Mouse (Mus musculus): ENCODE measurements at regions not wholly inside any gene's neighbourhood (a gene's known extent, or its start where the extent isn't known, plus 50 kb on each side); places are given as distances from the start of the nearest gene placed in this dataset.

DNA sequence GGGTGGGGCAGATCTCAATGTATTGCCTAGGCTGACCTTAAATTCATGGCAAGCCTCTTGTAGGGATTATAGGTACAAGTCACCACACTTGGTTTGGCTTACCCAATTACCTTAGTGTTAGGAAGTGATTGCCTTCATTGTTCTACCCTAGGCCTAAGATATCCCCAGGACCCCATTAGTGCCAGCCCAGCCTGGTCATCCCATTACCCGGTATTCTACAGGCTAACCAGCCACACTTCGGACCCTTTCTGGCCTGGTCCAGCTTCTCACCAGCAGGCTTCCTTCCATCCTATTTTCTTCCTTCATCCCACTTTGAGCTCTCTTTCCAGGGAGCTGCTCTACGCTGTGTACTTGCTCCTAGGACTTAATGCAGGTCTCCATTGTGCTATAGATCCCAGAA is 59.5 kb downstream of the Tex35 start:
- no peak for ATAC-seq

DNA sequence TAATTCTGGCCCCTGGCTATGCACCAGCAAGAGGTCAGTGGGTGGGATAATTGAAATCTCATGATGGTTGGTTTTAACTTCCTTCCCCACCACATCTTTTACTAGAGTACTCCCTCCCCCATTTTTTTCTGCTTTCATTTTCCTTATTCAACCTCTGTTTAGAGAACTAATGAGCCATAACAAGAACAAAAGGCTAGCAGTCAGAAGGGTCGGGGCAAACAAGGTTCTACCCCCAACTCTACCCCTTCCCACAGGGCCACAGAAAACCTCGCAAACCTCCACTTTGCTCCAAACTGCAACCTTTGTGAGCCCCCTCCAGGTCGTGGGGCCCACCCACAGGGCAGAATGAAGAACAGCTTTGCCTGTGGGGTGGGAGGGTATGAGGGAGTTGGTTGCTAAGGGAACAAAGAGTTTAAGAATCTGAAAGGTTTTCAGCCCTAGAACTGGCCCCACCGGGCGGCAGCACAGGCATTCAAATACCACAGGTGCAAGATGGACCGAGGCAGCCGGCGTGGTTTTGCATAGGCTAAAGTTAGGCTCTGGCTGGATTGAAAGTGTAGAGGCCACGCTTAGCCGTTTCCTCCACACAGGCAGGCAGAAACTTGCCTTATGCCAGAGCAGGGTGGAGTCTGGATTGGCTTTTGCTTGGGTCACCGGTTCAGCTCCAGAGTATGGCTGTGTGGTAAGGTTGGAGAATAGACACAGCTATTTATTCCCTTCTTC is 60.1 kb downstream of the Tex35 start:
- 9% methylated on average over 11 of the region's 11 CpGs for WGBS
- H3K27ac ChIP-seq (ENCODE audit: low read length): no peak overlapping the region

More for the DNA sequence above, 59.5 kb downstream of the Tex35 start:
- WGBS: 68% methylated on average over 3 of the region's 3 CpGs
- Histone ChIP-seq H3K4me3 (replicated peaks; ENCODE audit: low read length) (no peak overlapping the region), H3K4me1 (replicated peaks; ENCODE audit: control insufficient read depth, insufficient read depth, low read length) (peaks cover 14% of the 10 kb centered on the region), H3K27ac (ENCODE audit: low read length) (no peak overlapping the region), H3K4me2 (ENCODE audit: low read length) (no peak overlapping the region), H3K27me3 (replicated peaks; ENCODE audit: control insufficient read depth, insufficient read depth, low read length) (no peaks in the 10 kb centered on the region), H3K36me3 (ENCODE audit: control insufficient read depth, insufficient read depth) (no peaks in the 10 kb centered on the region), H3K9me3 (ENCODE audit: control insufficient read depth, low read length) (no peaks in the 10 kb centered on the region), H3K9ac (replicated peaks; ENCODE audit: low read depth, low read length) (no peak overlapping the region)

DNA sequence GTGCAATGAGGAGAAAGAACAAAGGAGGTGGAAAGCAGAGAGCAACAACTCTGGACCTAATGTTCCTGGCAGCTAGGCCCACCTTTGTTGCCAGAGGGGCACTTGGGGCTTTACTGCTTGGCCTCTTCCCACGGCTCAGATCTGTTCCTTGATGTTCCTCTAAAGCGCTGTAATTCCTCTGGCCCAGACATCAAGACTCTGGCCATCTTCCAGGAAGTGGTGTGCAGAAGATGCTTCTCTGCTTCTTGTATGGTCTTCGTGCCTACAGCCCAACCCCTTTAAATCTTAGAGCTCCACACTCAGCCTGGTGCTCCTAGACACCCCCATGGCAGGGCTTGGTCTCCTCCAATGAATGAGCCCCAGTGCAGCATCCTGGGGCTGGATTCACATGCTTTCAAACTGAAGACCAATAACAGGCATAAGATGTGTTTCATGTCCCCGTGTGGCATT is 60.7 kb downstream of the Tex35 start:
- no peaks in the 10 kb centered on the region for H3K27me3 ChIP-seq (replicated peaks; ENCODE audit: control insufficient read depth, insufficient read depth, low read length)
- no peaks in the 10 kb centered on the region for H3K9me3 ChIP-seq (ENCODE audit: control insufficient read depth, low read length)
- ATAC-seq: peak; percentile 21
- no peak overlapping the region for H3K27ac ChIP-seq (ENCODE audit: low read length)
- H3K9ac ChIP-seq (replicated peaks; ENCODE audit: low read depth, low read length): no peak overlapping the region
- no peak overlapping the region for H3K4me3 ChIP-seq (replicated peaks; ENCODE audit: low read length)
- H3K4me1 ChIP-seq (replicated peaks; ENCODE audit: control insufficient read depth, insufficient read depth, low read length): peaks cover 18% of the 10 kb centered on the region
- H3K36me3 ChIP-seq (ENCODE audit: control insufficient read depth, insufficient read depth): no peaks in the 10 kb centered on the region
- WGBS: 15% methylated on average over 4 of the region's 4 CpGs
- no peak overlapping the region for H3K4me2 ChIP-seq (ENCODE audit: low read length)

More for the DNA sequence above, 60.1 kb downstream of the Tex35 start:
- Histone ChIP-seq H3K27me3 (replicated peaks; ENCODE audit: control insufficient read depth, insufficient read depth, low read length) (no peaks in the 10 kb centered on the region), H3K4me2 (ENCODE audit: low read length) (no peak overlapping the region), H3K4me1 (replicated peaks; ENCODE audit: control insufficient read depth, insufficient read depth, low read length) (peaks cover 18% of the 10 kb centered on the region), H3K4me3 (replicated peaks; ENCODE audit: low read length) (no peak overlapping the region), H3K9me3 (ENCODE audit: control insufficient read depth, low read length) (no peaks in the 10 kb centered on the region), H3K36me3 (ENCODE audit: control insufficient read depth, insufficient read depth) (no peaks in the 10 kb centered on the region), H3K9ac (replicated peaks; ENCODE audit: low read depth, low read length) (no peak overlapping the region)
- ATAC-seq: peak; percentile 56

DNA sequence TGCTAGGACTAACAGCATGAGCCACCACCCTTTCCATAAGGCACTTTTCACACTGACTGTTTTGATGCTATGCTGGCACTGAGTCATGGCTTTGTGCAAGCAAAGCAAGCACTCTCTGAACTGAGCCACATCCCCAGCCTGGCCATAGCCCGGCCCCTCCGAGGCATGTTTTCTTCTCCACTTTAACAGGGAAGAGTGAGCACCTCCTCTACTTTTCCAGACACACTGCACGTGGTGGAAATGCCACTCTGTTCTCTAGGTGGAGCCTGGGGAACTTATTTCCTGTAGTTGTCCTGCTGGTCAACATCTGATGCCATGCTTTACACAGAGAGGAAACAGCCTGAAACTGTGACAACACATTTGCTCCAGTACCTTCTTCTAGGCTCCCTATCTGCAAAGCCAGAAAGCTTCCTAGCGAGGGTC is 61.7 kb downstream of the Tex35 start:
- H3K36me3 ChIP-seq (ENCODE audit: control insufficient read depth, insufficient read depth): no peaks in the 10 kb centered on the region
- H3K4me3 ChIP-seq (replicated peaks; ENCODE audit: low read length): no peak overlapping the region
- H3K9ac ChIP-seq (replicated peaks; ENCODE audit: low read depth, low read length): no peak overlapping the region
- no peak overlapping the region for H3K4me2 ChIP-seq (ENCODE audit: low read length)
- no peak overlapping the region for H3K27ac ChIP-seq (ENCODE audit: low read length)
- 84% methylated on average over 4 of the region's 4 CpGs for WGBS
- H3K9me3 ChIP-seq (ENCODE audit: control insufficient read depth, low read length): no peaks in the 10 kb centered on the region
- H3K27me3 ChIP-seq (replicated peaks; ENCODE audit: control insufficient read depth, insufficient read depth, low read length): no peaks in the 10 kb centered on the region
- peaks cover 18% of the 10 kb centered on the region for H3K4me1 ChIP-seq (replicated peaks; ENCODE audit: control insufficient read depth, insufficient read depth, low read length)
- no peak for ATAC-seq

GRCm38 (mm10) chr1:157039836-157040196 is 68.7 kb downstream of the Tex35 start:
- ATAC-seq: peak; percentile 70; the same call in 1 of the 2 replicates
- peak overlapping the region; percentile 85 for H3K27ac ChIP-seq (ENCODE audit: low read length)
- no peaks in the 10 kb centered on the region for H3K36me3 ChIP-seq (ENCODE audit: control insufficient read depth, insufficient read depth)
- H3K9ac ChIP-seq (replicated peaks; ENCODE audit: low read depth, low read length): no peak overlapping the region
- H3K4me1 ChIP-seq (replicated peaks; ENCODE audit: control insufficient read depth, insufficient read depth, low read length): peaks cover 46% of the 10 kb centered on the region
- H3K4me2 ChIP-seq (ENCODE audit: low read length): peak overlapping the region; percentile 6
- no peaks in the 10 kb centered on the region for H3K9me3 ChIP-seq (ENCODE audit: control insufficient read depth, low read length)
- no peak overlapping the region for H3K4me3 ChIP-seq (replicated peaks; ENCODE audit: low read length)
- no peaks in the 10 kb centered on the region for H3K27me3 ChIP-seq (replicated peaks; ENCODE audit: control insufficient read depth, insufficient read depth, low read length)
- WGBS: 1% methylated on average over 4 of the region's 4 CpGs

- Histone ChIP-seq H3K36me3 (ENCODE audit: control insufficient read depth, insufficient read depth) (no peaks in the 10 kb centered on the region), H3K4me1 (replicated peaks; ENCODE audit: control insufficient read depth, insufficient read depth, low read length) (peaks cover 46% of the 10 kb centered on the region), H3K27ac (ENCODE audit: low read length) (peak overlapping the region; percentile 85), H3K9ac (replicated peaks; ENCODE audit: low read depth, low read length) (0 out of 2 replicates have a peak overlapping the region, but pooled peaks have one; percentile 26), H3K4me2 (ENCODE audit: low read length) (peak overlapping the region; percentile 6), H3K9me3 (ENCODE audit: control insufficient read depth, low read length) (no peaks in the 10 kb centered on the region), H3K27me3 (replicated peaks; ENCODE audit: control insufficient read depth, insufficient read depth, low read length) (no peaks in the 10 kb centered on the region), H3K4me3 (replicated peaks; ENCODE audit: low read length) (no peak overlapping the region)
- 4% methylated on average over 14 of the region's 14 CpGs for WGBS
- peak; percentile 92 for ATAC-seq
These were observed 69.3 kb downstream of the Tex35 start for GRCm38 (mm10) chr1:157039016-157039835.

- H3K27me3 ChIP-seq (replicated peaks; ENCODE audit: control insufficient read depth, insufficient read depth, low read length): no peaks in the 10 kb centered on the region
- H3K9me3 ChIP-seq (ENCODE audit: control insufficient read depth, low read length): no peaks in the 10 kb centered on the region
- H3K4me1 ChIP-seq (replicated peaks; ENCODE audit: control insufficient read depth, insufficient read depth, low read length): peaks cover 42% of the 10 kb centered on the region
- ATAC-seq: no peak
- no peak overlapping the region for H3K9ac ChIP-seq (replicated peaks; ENCODE audit: low read depth, low read length)
- WGBS: 42% methylated on average over 14 of the region's 14 CpGs
- no peaks in the 10 kb centered on the region for H3K36me3 ChIP-seq (ENCODE audit: control insufficient read depth, insufficient read depth)
- peak overlapping the region; percentile 6 for H3K4me2 ChIP-seq (ENCODE audit: low read length)
- no peak overlapping the region for H3K4me3 ChIP-seq (replicated peaks; ENCODE audit: low read length)
- H3K27ac ChIP-seq (ENCODE audit: low read length): peak overlapping the region; percentile 85
These were observed 70.1 kb downstream of the Tex35 start for GRCm38 (mm10) chr1:157038111-157039008.

DNA sequence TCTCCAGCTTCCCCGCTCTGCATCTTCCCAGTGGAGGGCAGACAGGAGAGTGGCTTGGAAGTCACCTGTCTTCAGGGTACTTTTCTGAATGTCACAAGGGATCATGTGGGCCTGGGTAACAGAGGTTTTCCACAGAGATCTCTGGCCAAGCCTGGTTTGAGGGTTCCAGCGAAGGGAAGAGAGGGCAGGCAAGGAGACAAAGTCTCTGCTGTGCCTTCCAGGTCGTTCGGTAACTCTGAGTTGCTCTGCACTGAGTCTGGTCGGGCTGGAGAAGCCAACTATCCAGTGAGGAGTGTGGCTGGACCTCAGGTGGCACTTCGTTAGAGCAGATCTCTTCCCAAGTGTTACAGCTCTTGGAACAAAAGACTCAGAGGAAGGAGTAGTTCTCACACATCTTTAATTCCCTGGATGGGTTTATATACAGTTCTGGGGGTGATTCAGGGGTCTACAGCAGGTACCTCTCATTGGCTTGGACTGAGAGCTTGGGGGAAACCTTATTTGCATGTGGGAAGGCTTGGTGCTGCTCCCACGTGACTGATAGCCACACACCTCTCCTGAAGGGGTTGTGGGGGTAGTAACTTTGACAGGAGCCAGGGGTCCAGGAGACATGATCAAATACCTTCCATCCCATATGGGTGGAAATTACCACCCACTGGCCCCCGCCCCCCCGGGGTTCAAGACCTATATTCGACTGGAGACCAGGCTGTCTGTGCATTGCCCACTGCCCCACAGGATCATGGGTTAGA is 71.1 kb downstream of the Tex35 start:
- no peak overlapping the region for H3K4me2 ChIP-seq (ENCODE audit: low read length)
- peaks cover 42% of the 10 kb centered on the region for H3K4me1 ChIP-seq (replicated peaks; ENCODE audit: control insufficient read depth, insufficient read depth, low read length)
- no peaks in the 10 kb centered on the region for H3K9me3 ChIP-seq (ENCODE audit: control insufficient read depth, low read length)
- no peaks in the 10 kb centered on the region for H3K27me3 ChIP-seq (replicated peaks; ENCODE audit: control insufficient read depth, insufficient read depth, low read length)
- no peaks in the 10 kb centered on the region for H3K36me3 ChIP-seq (ENCODE audit: control insufficient read depth, insufficient read depth)
- 83% methylated on average over 10 of the region's 10 CpGs for WGBS
- H3K4me3 ChIP-seq (replicated peaks; ENCODE audit: low read length): no peak overlapping the region
- H3K27ac ChIP-seq (ENCODE audit: low read length): peak overlapping the region; percentile 85
- ATAC-seq: no peak
- H3K9ac ChIP-seq (replicated peaks; ENCODE audit: low read depth, low read length): no peak overlapping the region
